Comparison of ENCODE assay signal across 8 mouse cellular contexts in the genomic region with DNA sequence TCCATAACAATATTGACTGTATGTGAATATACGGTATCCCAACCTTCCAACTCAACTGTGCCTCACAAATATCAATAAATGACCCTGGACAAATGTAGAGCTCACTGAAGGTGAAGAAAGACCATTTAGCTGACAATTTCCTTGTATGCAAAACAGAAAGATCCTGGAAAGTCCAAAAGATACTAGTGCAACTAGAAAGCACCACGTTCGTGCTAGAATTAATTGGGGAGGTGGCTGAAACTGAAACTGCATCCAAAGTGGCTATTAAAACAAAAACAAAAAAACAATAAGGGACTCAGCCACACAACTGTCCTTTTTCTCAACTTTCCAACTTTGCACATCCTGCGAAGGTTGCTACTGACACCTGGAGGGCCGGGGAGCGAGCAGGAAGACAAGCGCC. TPM values are rescaled to one million over a fixed set of nuclear protein-coding genes. Genes with fewer than 3 reads are reported as not detected.
DNase-seq lines count a peak whose midpoint lies in the region; ATAC-seq and TF ChIP-seq lines count a peak whose summit lies in the region.

No protein-coding gene starts in this region.

- WGBS in liver, embryonic 12.5 days (ENCODE audit: insufficient replicate concordance): 11% methylated on average over 7 of the region's 7 CpGs

- no peaks in the 10 kb centered on the region for H3K36me3 ChIP-seq in testis, adult 2 months (ENCODE audit: control insufficient read depth, insufficient read depth, low read length)
- H3K36me3 ChIP-seq in liver, embryonic 12.5 days: peaks cover 11% of the 10 kb centered on the region

- no peak for TF ChIP-seq CTCF in gastrocnemius, adult 2 months (IDR thresholded peaks at IDR 0.05)
- TF ChIP-seq CTCF in testis, adult 2 months (IDR thresholded peaks at IDR 0.05; ENCODE audit: control insufficient read depth, insufficient read depth, insufficient replicate concordance, low read depth, low read length): no peak

- ATAC-seq in liver, embryonic 12.5 days: no peak
- ATAC-seq in activated CD4-positive, CD25-positive, alpha-beta regulatory T cell, adult 4 months: no peak

- H3K4me2 ChIP-seq in liver, embryonic 12.5 days: peak overlapping the region; percentile 86

- H3K27me3 ChIP-seq in testis, adult 2 months (ENCODE audit: control insufficient read depth, insufficient read depth, low read length): no peaks in the 10 kb centered on the region
- H3K27me3 ChIP-seq in liver, embryonic 12.5 days (replicated peaks): no peaks in the 10 kb centered on the region

- peak overlapping the region; percentile 79 for H3K4me3 ChIP-seq in gastrocnemius, adult 2 months
- peak overlapping the region; percentile 99 for H3K4me3 ChIP-seq in testis, adult 2 months (ENCODE audit: control insufficient read depth, low read depth, low read length)
- H3K4me3 ChIP-seq in liver, embryonic 12.5 days: peak overlapping the region; percentile 93

- H3K9me3 ChIP-seq in liver, embryonic 12.5 days (replicated peaks): no peaks in the 10 kb centered on the region

- peak overlapping the region; percentile 93 for H3K27ac ChIP-seq in gastrocnemius, adult 2 months
- peak overlapping the region; percentile 85 for H3K27ac ChIP-seq in testis, adult 2 months (ENCODE audit: control insufficient read depth, insufficient read depth, low read depth, low read length)
- H3K27ac ChIP-seq in liver, embryonic 12.5 days: peak overlapping the region; percentile 80

- H3K9ac ChIP-seq in liver, embryonic 12.5 days: peak overlapping the region; percentile 90

- intact Hi-C loops in gastrocnemius, adult 2 months (cut with DNase I): loop anchor here (2.0 to 10.0 kb wide), 3 partner anchors 340 to 1054 kb away; a partner anchor contains a TSS

- peaks cover 2% of the 10 kb centered on the region for H3K4me1 ChIP-seq in testis, adult 2 months (ENCODE audit: control insufficient read depth, insufficient read depth, low read length)
- peaks cover 40% of the 10 kb centered on the region for H3K4me1 ChIP-seq in liver, embryonic 12.5 days

- no peak for DNase-seq in gastrocnemius, adult 2 months
- DNase-seq in gastrocnemius, adult 18-20 months (ENCODE audit: low spot score): no peak
- DNase-seq in testis, postnatal 14 days (ENCODE audit: low spot score): no peak
- DNase-seq in thymus, postnatal 25 days: no peak
- DNase-seq in urinary bladder, postnatal 4 days (ENCODE audit: low spot score in 2 of 2): no peak

- TF ChIP-seq POLR2A in testis, adult 2 months (IDR thresholded peaks at IDR 0.05; ENCODE audit: control insufficient read depth, low read depth, low read length): no peak

RNA-seq across cellular contexts. Expression of a gene that starts 4.5 kb away (rescaled TPM):
- 10 to 100 TPM; 29.9 to 32.2 TPM for total RNA-seq in gastrocnemius, adult 2 months (2021)
- total RNA-seq in gastrocnemius, adult 18-20 months (2021): 10 to 100 TPM; 28.6 to 31.3 TPM
- polyA plus RNA-seq in testis, adult 2 months (2012; rRNA removed): 11.9 and 12.9 TPM in 2 replicates
- polyA plus RNA-seq in liver, embryonic 12.5 days (2016; fragmentation: Nextera tagmentation; extraction: Ambion mirVana): 70.0 and 70.2 TPM in 2 replicates
- polyA plus RNA-seq in activated CD4-positive, CD25-positive, alpha-beta regulatory T cell, adult 4 months (2017; shearing (Covaris generic)): 10 to 100 TPM; 98.7 to 99.1 TPM

RNA-seq across cellular contexts. Expression of a gene that starts 4.6 kb away (rescaled TPM):
- total RNA-seq in gastrocnemius, adult 2 months (2021): 10 to 100 TPM; 20.9 to 25.6 TPM
- 10 to 100 TPM; 21.5 to 22.6 TPM for total RNA-seq in gastrocnemius, adult 18-20 months (2021)
- 9.4 and 10.5 TPM in 2 replicates for polyA plus RNA-seq in testis, adult 2 months (2012; rRNA removed)
- 6.4 and 6.6 TPM in 2 replicates for polyA plus RNA-seq in liver, embryonic 12.5 days (2016; fragmentation: Nextera tagmentation; extraction: Ambion mirVana)
- 10 to 100 TPM; 29.1 to 33.9 TPM for polyA plus RNA-seq in activated CD4-positive, CD25-positive, alpha-beta regulatory T cell, adult 4 months (2017; shearing (Covaris generic))
